Mouse (Mus musculus) heart, postnatal 0 days (tissue): ENCODE data around the gene Sf3a2. TPM values are rescaled to one million over a fixed set of nuclear protein-coding genes. Genes with fewer than 3 reads are reported as not detected.
A peak's percentile ranks its signal among the peaks of the same experiment; 100 is the strongest.

Experiments
- ATAC-seq: fragments of 200-750 bp; cut with Nextera tagmentation; 2 replicates; pipeline ENCODE4 v1.8.0; 2017; ENCODE audit warnings: low read depth, moderate number of reproducible peaks, moderate library complexity; ENCODE audit not compliant: insufficient read depth
- DNase-seq: peaks from one replicate; pipeline ENCODE4 v3.0.0-alpha.2; 2016; ENCODE audit warnings: low spot score
- H3K27ac ChIP-seq: fragments of 300-500 bp; sonication (generic); 2 replicates; pipeline ENCODE4 v1.5.1; 2014; ENCODE audit warnings: low read depth, mild to moderate bottlenecking
- H3K27me3 ChIP-seq: fragments of 300-500 bp; sonication (generic); 2 replicates; pipeline ENCODE4 v1.6.1; 2014; ENCODE audit warnings: low read length, mixed read lengths; ENCODE audit not compliant: control insufficient read depth, insufficient read depth
- H3K36me3 ChIP-seq: fragments of 300-500 bp; sonication (generic); replicated peaks from 2 replicates; pipeline ENCODE4 v1.6.1; 2014; ENCODE audit warnings: low read length, mixed read lengths; ENCODE audit not compliant: control insufficient read depth, insufficient read depth
- H3K4me1 ChIP-seq: fragments of 300-500 bp; sonication (generic); 2 replicates; pipeline ENCODE4 v1.6.1; 2014; ENCODE audit warnings: antibody characterized with exemption; ENCODE audit not compliant: control insufficient read depth, insufficient read depth
- H3K4me2 ChIP-seq: fragments of 300-500 bp; sonication (generic); 2 replicates; pipeline ENCODE4 v1.6.1; 2014; ENCODE audit warnings: low read depth, mild to moderate bottlenecking, low read length, moderate library complexity
- H3K4me3 ChIP-seq: fragments of 300-500 bp; sonication (generic); 2 replicates; pipeline ENCODE4 v1.5.1; 2014; ENCODE audit warnings: low read depth, low read length
- H3K9ac ChIP-seq: fragments of 300-500 bp; sonication (generic); replicated peaks from 2 replicates; pipeline ENCODE4 v1.6.1; 2014; ENCODE audit warnings: low read depth, low read length, mixed read lengths
- H3K9me3 ChIP-seq: fragments of 300-500 bp; sonication (generic); replicated peaks from 2 replicates; pipeline ENCODE4 v1.6.1; 2016; ENCODE audit warnings: low read length; ENCODE audit not compliant: control insufficient read depth
- CTCF ChIP-seq: IDR thresholded peaks from 2 replicates; pipeline ENCODE4 v1.5.1; 2016; ENCODE audit warnings: antibody characterized with exemption, control low read depth, low read depth
- EP300 ChIP-seq: IDR thresholded peaks from 2 replicates; pipeline ENCODE4 v1.6.1; 2016; ENCODE audit warnings: antibody characterized with exemption, low read depth
- WGBS: fragments of 180-500 bp; shearing (Covaris S2); extraction: QIAGEN DNeasy Blood & Tissue Kit; methylation state at CpG from one replicate; pipeline ENCODE4 v1.1.7; 2014; 5-methylcytosine and 5-hydroxymethylcytosine counted together
- polyA plus RNA-seq: library from polyadenylated mRNA; unstranded; fragments of >200 nt; fragmentation: Nextera tagmentation; extraction: Ambion mirVana; gene quantifications from 2 replicates; pipeline ENCODE4 v1.2.1, GENCODE M21; 2015
- total RNA-seq: library from RNA; depleted of rRNA; stranded (reverse); fragments of >200 nt; gene quantifications from 2 replicates; pipeline ENCODE4 v1.2.3, GENCODE M21; 2014; ENCODE audit warnings: low replicate concordance

Gene Sf3a2
- total and polyA plus RNA-seq, 2 experiments from 2014 or later, result 8.8 to 25.2 TPM

DNA sequence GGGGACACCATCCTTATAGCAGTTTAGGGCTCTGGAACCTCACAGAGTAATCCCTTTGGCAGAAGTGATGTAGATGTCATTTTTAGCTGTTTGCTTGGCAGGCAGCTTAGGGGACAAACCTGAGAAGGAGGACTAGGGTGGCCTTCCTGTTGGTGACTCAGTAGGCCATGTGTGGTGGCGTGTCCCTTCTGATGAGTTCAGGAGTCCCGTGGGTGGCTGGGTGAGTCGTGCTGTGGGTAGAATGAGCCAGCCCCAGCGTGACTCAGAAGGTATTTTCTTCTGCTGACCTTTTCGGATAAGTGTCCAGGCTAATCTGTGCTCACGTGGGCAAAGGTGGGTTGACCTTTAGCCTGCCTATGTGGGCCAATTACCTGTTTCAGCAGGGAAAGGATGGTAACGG is 39.3 kb upstream of the Sf3a2 start:
- Histone ChIP-seq H3K4me3 (no peak overlapping the region), H3K4me1 (peaks cover 65% of the 10 kb centered on the region), H3K27ac (peak overlapping the region; percentile 87), H3K9me3 (no peaks in the 10 kb centered on the region), H3K4me2 (no peak overlapping the region), H3K27me3 (no peaks in the 10 kb centered on the region), H3K36me3 (no peaks in the 10 kb centered on the region), H3K9ac (no peak overlapping the region)
- TF ChIP-seq EP300, result no peak
- no peak for TF ChIP-seq CTCF
- WGBS, result 38% methylated on average over 7 of the region's 7 CpGs
- no peak for ATAC-seq
- DNase-seq, result no peak

DNA sequence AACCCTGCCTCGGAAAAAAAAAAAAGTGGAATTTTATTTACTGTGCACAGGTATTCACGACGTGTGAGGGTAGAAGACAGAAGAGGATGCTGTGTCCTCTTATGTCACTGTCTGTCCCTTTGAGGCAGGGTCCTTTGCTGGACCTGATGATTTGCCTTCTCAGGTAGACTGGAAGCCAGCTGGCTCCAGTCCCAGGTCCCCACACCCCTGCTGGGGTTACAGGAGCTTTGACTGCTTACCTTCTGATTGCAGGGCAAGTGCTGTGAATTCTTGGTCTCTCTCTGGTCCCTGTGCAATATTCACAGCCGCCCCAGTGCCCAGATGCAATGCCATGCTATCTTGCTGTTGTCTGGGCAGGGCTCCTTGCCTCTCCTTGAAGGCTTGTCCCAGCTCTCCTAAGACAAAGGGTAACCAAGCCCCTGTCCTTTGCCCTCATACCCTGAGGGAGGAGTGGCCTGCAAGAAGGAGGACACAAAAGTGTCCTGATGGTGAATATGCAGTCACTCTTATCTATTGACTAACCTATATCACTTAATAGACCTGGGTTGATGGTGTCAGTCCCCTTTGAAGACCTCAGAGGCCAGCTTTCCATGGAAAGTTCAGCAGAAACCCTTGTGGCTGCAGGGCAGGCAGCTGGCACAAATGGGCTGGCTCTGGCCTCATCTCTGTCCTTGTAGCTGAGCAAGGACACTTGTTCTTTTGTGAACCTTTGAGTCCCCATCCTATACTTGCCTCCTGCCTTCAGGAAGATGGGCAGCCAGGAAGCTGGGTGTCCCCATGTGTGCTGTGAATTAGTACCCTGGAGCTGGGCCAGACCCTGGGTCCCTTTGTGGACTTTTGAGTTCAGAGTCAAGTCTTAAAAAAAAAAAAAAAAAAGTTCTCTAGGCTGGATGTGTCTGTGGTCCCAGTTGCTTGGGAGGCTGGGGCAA is 37.1 kb upstream of the Sf3a2 start:
- Histone ChIP-seq H3K36me3 (peaks cover 13% of the 10 kb centered on the region), H3K4me2 (no peak overlapping the region), H3K4me1 (peaks cover 63% of the 10 kb centered on the region), H3K27ac (0 out of 2 replicates have a peak overlapping the region, but pooled peaks have one; percentile 16), H3K9me3 (no peaks in the 10 kb centered on the region), H3K4me3 (no peak overlapping the region), H3K9ac (0 out of 2 replicates have a peak overlapping the region, but pooled peaks have one; percentile 17), H3K27me3 (no peaks in the 10 kb centered on the region)
- ATAC-seq (no peak), DNase-seq (no peak)
- TF ChIP-seq CTCF (no peak), EP300 (no peak)
- WGBS, result 50% methylated on average over 4 of the region's 4 CpGs

- Histone ChIP-seq H3K9me3 (no peaks in the 10 kb centered on the region), H3K4me2 (no peak overlapping the region), H3K9ac (no peak overlapping the region), H3K27me3 (no peaks in the 10 kb centered on the region), H3K4me3 (no peak overlapping the region), H3K27ac (no peak overlapping the region), H3K4me1 (peaks cover 61% of the 10 kb centered on the region), H3K36me3 (peaks cover 23% of the 10 kb centered on the region)
- DNase-seq (no peak), ATAC-seq (no peak)
- no peak for TF ChIP-seq EP300
- TF ChIP-seq CTCF, result no peak
- WGBS, result 70% methylated on average over 3 of the region's 3 CpGs
Measured at GRCm38 (mm10) chr10:80761821-80762220, 36.2 kb upstream of the Sf3a2 start.

- H3K27ac ChIP-seq, result no peak overlapping the region
- H3K4me1 ChIP-seq, result peaks cover 46% of the 10 kb centered on the region
- no peak overlapping the region for H3K4me3 ChIP-seq
- no peak overlapping the region for H3K4me2 ChIP-seq
- no peak for TF ChIP-seq EP300
- TF ChIP-seq CTCF, result no peak
- 84% methylated on average over 2 of the region's 2 CpGs for WGBS
- no peak for ATAC-seq
- H3K9me3 ChIP-seq, result no peaks in the 10 kb centered on the region
- peaks cover 39% of the 10 kb centered on the region for H3K36me3 ChIP-seq
- H3K9ac ChIP-seq, result no peak overlapping the region
- no peak for DNase-seq
- H3K27me3 ChIP-seq, result no peaks in the 10 kb centered on the region
Measured at GRCm38 (mm10) chr10:80763502-80763901, 34.5 kb upstream of the Sf3a2 start.

- no peak for DNase-seq
- H3K27me3 ChIP-seq, result no peaks in the 10 kb centered on the region
- WGBS, result 79% methylated on average over 2 of the region's 2 CpGs
- 0 out of 2 replicates have a peak overlapping the region, but pooled peaks have one; percentile 65 for H3K27ac ChIP-seq
- peaks cover 58% of the 10 kb centered on the region for H3K36me3 ChIP-seq
- no peak overlapping the region for H3K4me2 ChIP-seq
- no peak for TF ChIP-seq CTCF
- no peak for TF ChIP-seq EP300
- H3K4me1 ChIP-seq, result peaks cover 26% of the 10 kb centered on the region
- H3K4me3 ChIP-seq, result no peak overlapping the region
- no peaks in the 10 kb centered on the region for H3K9me3 ChIP-seq
- no peak for ATAC-seq
- H3K9ac ChIP-seq, result no peak overlapping the region
Measured at GRCm38 (mm10) chr10:80765746-80766145, 32.3 kb upstream of the Sf3a2 start.
